Comparison of ENCODE assay signal across 9 mouse cellular contexts in genomic region chr5:115790436-115790835, GRCm38 (mm10). TPM values are rescaled to one million over a fixed set of nuclear protein-coding genes. Genes with fewer than 3 reads are reported as not detected.
A peak's percentile ranks its signal among the peaks of the same experiment; 100 is the strongest.
DNase-seq lines count a peak whose midpoint lies in the region; ATAC-seq lines count a peak whose summit lies in the region.
"Had no signal": no experiment of that assay in that cellular context is flagged by ENCODE, and none has a peak within 500 bp of the region (broad histone marks: within the 10 kb centered on the region; RNA-seq: fewer than 3 reads in every experiment).

No protein-coding gene starts in this region.

- intact Hi-C loops in heart, postnatal 10 days (cut with DNase I): loop anchor here (2.0 to 5.0 kb wide), 2 partner anchors 116 to 217 kb away; no protein-coding TSS in a partner anchor

- WGBS in intestine, embryonic 14.5 days: 10% methylated on average over 3 of the region's 3 CpGs
- 5% methylated on average over 3 of the region's 3 CpGs for WGBS in intestine, embryonic 16.5 days
- 14% methylated on average over 3 of the region's 3 CpGs for WGBS in midbrain, embryonic 14.5 days

- no peak overlapping the region for H3K9ac ChIP-seq in intestine, embryonic 14.5 days (ENCODE audit: low read length)
- no peak overlapping the region for H3K9ac ChIP-seq in intestine, embryonic 16.5 days (ENCODE audit: low read depth, low read length)
- H3K9ac ChIP-seq in midbrain, embryonic 14.5 days (replicated peaks; ENCODE audit: low read length): no peak overlapping the region

- no peaks in the 10 kb centered on the region for H3K4me1 ChIP-seq in intestine, embryonic 14.5 days (replicated peaks; ENCODE audit: control insufficient read depth, insufficient read depth, low read length)
- H3K4me1 ChIP-seq in intestine, embryonic 16.5 days (ENCODE audit: control insufficient read depth, insufficient read depth, low read length): no peaks in the 10 kb centered on the region
- 0 out of 2 replicates have a peak, but pooled peaks cover 2% of the 10 kb centered on the region for H3K4me1 ChIP-seq in midbrain, embryonic 14.5 days (ENCODE audit: control insufficient read depth, insufficient read depth, low read length)

- H3K4me3 ChIP-seq in intestine, embryonic 14.5 days (ENCODE audit: low read depth, low read length): no peak overlapping the region
- H3K4me3 ChIP-seq in intestine, embryonic 16.5 days (ENCODE audit: low read length): no peak overlapping the region
- no peak overlapping the region for H3K4me3 ChIP-seq in midbrain, embryonic 14.5 days (replicated peaks; ENCODE audit: low read depth, low read length)
- H3K4me3 ChIP-seq: myocyte had no signal

- H3K4me2 ChIP-seq in intestine, embryonic 14.5 days (ENCODE audit: low read length): no peak overlapping the region
- no peak overlapping the region for H3K4me2 ChIP-seq in intestine, embryonic 16.5 days (ENCODE audit: low read depth, low read length)
- no peak overlapping the region for H3K4me2 ChIP-seq in midbrain, embryonic 14.5 days (ENCODE audit: low read length)

- peak; percentile 76 for DNase-seq in intestine, embryonic 14.5 days (ENCODE audit: low spot score)
- peak; percentile 78 for DNase-seq in adrenal gland, postnatal 10 days
- DNase-seq in embryo, embryonic 11 days: peak; percentile 75
- DNase-seq in heart, postnatal 10 days: peak; percentile 69 to 75
- DNase-seq in left cerebral cortex, adult 11 months (ENCODE audit: low spot score): peak; percentile 53
- DNase-seq in midbrain, embryonic 14.5 days: peak; percentile 91
- peak; percentile 58 for DNase-seq in telencephalon, adult 2 months (ENCODE audit: low read depth, low spot score)

- no peak for ATAC-seq in intestine, embryonic 14.5 days (replicated peaks; ENCODE audit: low FRiP score, low TSS enrichment, low read depth)
- ATAC-seq in intestine, embryonic 16.5 days: no peak
- no peak for ATAC-seq in midbrain, embryonic 14.5 days (ENCODE audit: low FRiP score, low TSS enrichment)

- no peak overlapping the region for H3K27ac ChIP-seq in intestine, embryonic 14.5 days (ENCODE audit: low read depth)
- H3K27ac ChIP-seq in intestine, embryonic 16.5 days (ENCODE audit: low read length): no peak overlapping the region
- no peak overlapping the region for H3K27ac ChIP-seq in midbrain, embryonic 14.5 days (replicated peaks; ENCODE audit: low read depth, low read length)

- H3K27me3 ChIP-seq in intestine, embryonic 14.5 days (replicated peaks; ENCODE audit: control insufficient read depth, insufficient read depth, low read length): no peaks in the 10 kb centered on the region
- no peaks in the 10 kb centered on the region for H3K27me3 ChIP-seq in intestine, embryonic 16.5 days (replicated peaks; ENCODE audit: control insufficient read depth, insufficient read depth, low read length)
- H3K27me3 ChIP-seq in midbrain, embryonic 14.5 days (ENCODE audit: control insufficient read depth, insufficient read depth, low read length): no peaks in the 10 kb centered on the region

- no peaks in the 10 kb centered on the region for H3K9me3 ChIP-seq in intestine, embryonic 14.5 days (ENCODE audit: control insufficient read depth, low read length)
- H3K9me3 ChIP-seq in intestine, embryonic 16.5 days (ENCODE audit: control insufficient read depth, low read length): no peaks in the 10 kb centered on the region
- no peaks in the 10 kb centered on the region; the same call in 1 of the 2 replicates for H3K9me3 ChIP-seq in midbrain, embryonic 14.5 days (ENCODE audit: control insufficient read depth, low read length)

- H3K36me3 ChIP-seq in intestine, embryonic 14.5 days (ENCODE audit: control insufficient read depth, insufficient read depth, low read length): no peaks in the 10 kb centered on the region
- no peaks in the 10 kb centered on the region for H3K36me3 ChIP-seq in intestine, embryonic 16.5 days (ENCODE audit: control insufficient read depth, insufficient read depth, low read length)
- H3K36me3 ChIP-seq in midbrain, embryonic 14.5 days (ENCODE audit: control insufficient read depth, insufficient read depth, low read length): no peaks in the 10 kb centered on the region

RNA-seq across cellular contexts. Expression of gene Cit, which starts 54.6 kb away (rescaled TPM):
- 25.8 and 27.0 TPM in 2 replicates for polyA plus RNA-seq in intestine, embryonic 14.5 days (2014; fragmentation: Nextera tagmentation; extraction: Ambion mirVana)
- polyA plus RNA-seq in intestine, embryonic 16.5 days (2015; fragmentation: Nextera tagmentation; extraction: Ambion mirVana): 20.0 and 21.5 TPM in 2 replicates
- total RNA-seq in adrenal gland, postnatal 10 days (2021): 10 to 100 TPM in 1 of 2 experiments, 1 to 10 TPM in 1; 6.6 to 13.7 TPM
- total RNA-seq in heart, postnatal 10 days (2021): 1 to 10 TPM; 9.6 to 9.8 TPM
- 17.0 and 19.1 TPM in 2 replicates for polyA plus RNA-seq in midbrain, embryonic 14.5 days (2014; fragmentation: Nextera tagmentation; extraction: Ambion mirVana)

RNA-seq across cellular contexts. Expression of gene Bicdl1, which starts 59.0 kb away (rescaled TPM):
- polyA plus RNA-seq in intestine, embryonic 14.5 days (2014; fragmentation: Nextera tagmentation; extraction: Ambion mirVana): 12.1 and 13.6 TPM in 2 replicates
- polyA plus RNA-seq in intestine, embryonic 16.5 days (2015; fragmentation: Nextera tagmentation; extraction: Ambion mirVana): 9.1 and 9.7 TPM in 2 replicates
- 10 to 100 TPM in 1 of 2 experiments, 1 to 10 TPM in 1; 7.9 to 10.6 TPM for total RNA-seq in adrenal gland, postnatal 10 days (2021)
- total RNA-seq in heart, postnatal 10 days (2021): 1 to 10 TPM; 7.2 to 9.7 TPM
- 39.0 and 42.2 TPM in 2 replicates for polyA plus RNA-seq in midbrain, embryonic 14.5 days (2014; fragmentation: Nextera tagmentation; extraction: Ambion mirVana)
